Mouse (Mus musculus) stomach, postnatal 0 days (tissue): Measurements from ENCODE around the gene Skil.

Experiments used
- CTCF ChIP-seq: IDR thresholded peaks from 2 replicates; pipeline ENCODE4 v1.5.1; 2016; ENCODE audit warnings: antibody characterized with exemption, low read depth, mild to moderate bottlenecking, moderate library complexity
- EP300 ChIP-seq: optimal IDR thresholded peaks from 2 replicates; pipeline ENCODE3; 2016; ENCODE audit warnings: antibody characterized with exemption

GRCm38 (mm10) chr3:31082838-31083506, 11.9 kb upstream of the Skil start:
- no peak for TF ChIP-seq CTCF
- no peak for TF ChIP-seq EP300
